33 mouse cellular contexts compared by ENCODE assay signal in genomic region chr3:96979020-96979419, GRCm38 (mm10). TPM values are rescaled to one million over a fixed set of nuclear protein-coding genes. Genes with fewer than 3 reads are reported as not detected.
"Had no signal": no experiment of that assay in that cellular context is flagged by ENCODE, and none has a peak within 500 bp of the region (broad histone marks: within the 10 kb centered on the region; RNA-seq: fewer than 3 reads in every experiment).

No protein-coding gene starts in this region.

- ATAC-seq: inflammation-experienced regulatory T-cells, adult 6 months; intestine, embryonic 15.5 days; intestine, postnatal 0 days had no signal

- H3K4me3 ChIP-seq: gastrocnemius, adult 2 months; heart, embryonic 10.5 days; heart, embryonic 12.5 days; hindbrain, embryonic 12.5 days; intestine, embryonic 15.5 days; layer of hippocampus, adult 2 months; left cerebral cortex, adult 2 months; limb, embryonic 10.5 days; limb, embryonic 12.5 days; liver, embryonic 13.5 days had no signal

- DNase-seq: gastrocnemius, adult 2 months; gastrocnemius, postnatal 10 days; gastrocnemius, postnatal 25 days; heart, adult 18-20 months; heart, postnatal 10 days; heart, postnatal 4 days; kidney, adult 18-20 months; kidney, adult 8-10 months; kidney, postnatal 10 days; kidney, postnatal 25 days; kidney, postnatal 4 days; liver; liver, embryonic 13.5 days had no signal

- H3K9me3 ChIP-seq: heart, embryonic 10.5 days; heart, embryonic 12.5 days; hindbrain, embryonic 12.5 days; intestine, embryonic 15.5 days; limb, embryonic 10.5 days; limb, embryonic 12.5 days; liver, embryonic 13.5 days had no signal

- H3K9ac ChIP-seq: heart, embryonic 12.5 days; hindbrain, embryonic 12.5 days; intestine, embryonic 15.5 days; limb, embryonic 12.5 days; liver, embryonic 13.5 days had no signal

- H3K4me1 ChIP-seq: intestine, embryonic 15.5 days; limb, embryonic 12.5 days; liver, embryonic 13.5 days had no signal

- H3K4me2 ChIP-seq: heart, embryonic 12.5 days; hindbrain, embryonic 12.5 days; intestine, embryonic 15.5 days; limb, embryonic 12.5 days; liver, embryonic 11.5 days; liver, embryonic 13.5 days had no signal

- H3K36me3 ChIP-seq: heart, embryonic 10.5 days; heart, embryonic 12.5 days; hindbrain, embryonic 12.5 days; intestine, embryonic 15.5 days; limb, embryonic 10.5 days; limb, embryonic 12.5 days; liver, embryonic 13.5 days had no signal

- H3K27ac ChIP-seq: gastrocnemius, adult 2 months; heart, embryonic 10.5 days; intestine, embryonic 15.5 days; layer of hippocampus, adult 2 months; left cerebral cortex, adult 2 months; limb, embryonic 10.5 days; limb, embryonic 12.5 days; liver, embryonic 13.5 days had no signal

- H3K27me3 ChIP-seq: heart, embryonic 12.5 days; hindbrain, embryonic 12.5 days; intestine, embryonic 15.5 days; limb, embryonic 12.5 days; liver, embryonic 13.5 days had no signal

RNA-seq across cellular contexts. Expression of gene Gja8, which starts 53.2 kb away (rescaled TPM):
- total RNA-seq: gastrocnemius, adult 2 months; gastrocnemius, postnatal 10 days; gastrocnemius, postnatal 25 days; gastrocnemius, postnatal 4 days; granulocyte monocyte progenitor cell, adult 5-6 weeks; heart, adult 18-20 months; heart, postnatal 10 days; heart, postnatal 4 days; layer of hippocampus, adult 2 months; layer of hippocampus, postnatal 10 days; layer of hippocampus, postnatal 25 days; left cerebral cortex, adult 2 months; left cerebral cortex, postnatal 14 days; left cerebral cortex, postnatal 36 days had no signal
- polyA plus RNA-seq: frontal cortex, adult 2 months; heart, embryonic 10.5 days; heart, embryonic 12.5 days; heart, embryonic 16.5 days; inflammation-experienced regulatory T-cells, adult 6 months; limb, embryonic 12.5 days; limb, embryonic 14.5 days; liver, embryonic 11.5 days; liver, embryonic 13.5 days had no signal
